Mouse (Mus musculus) kidney, adult 2 months (tissue): ENCODE results near the gene G3bp2. TPM values are rescaled to one million over a fixed set of nuclear protein-coding genes. Genes with fewer than 3 reads are reported as not detected.

ENCODE experiments used
- DNase-seq: peaks from one replicate; pipeline ENCODE4 v3.0.0; 2021
- H3K27ac ChIP-seq: fragments of 200-500 bp; 2 replicates; pipeline ENCODE4 v1.5.1; 2012; ENCODE audit warnings: low read depth, low read length, control low read depth, inconsistent platforms; ENCODE audit not compliant: insufficient read depth
- H3K27me3 ChIP-seq: fragments of 200-500 bp; replicated peaks from 2 replicates; pipeline ENCODE4 v1.6.1; 2012; ENCODE audit warnings: mild to moderate bottlenecking, moderate library complexity, low read length, inconsistent platforms; ENCODE audit not compliant: control insufficient read depth, insufficient read depth
- H3K36me3 ChIP-seq: fragments of 200-500 bp; 2 replicates; pipeline ENCODE4 v1.6.1; 2012; ENCODE audit warnings: mild to moderate bottlenecking, moderate library complexity, low read length, inconsistent platforms; ENCODE audit not compliant: control insufficient read depth, insufficient read depth
- H3K4me1 ChIP-seq: fragments of 200-500 bp; 2 replicates; pipeline ENCODE4 v1.6.1; 2011; ENCODE audit warnings: low read length; ENCODE audit not compliant: control insufficient read depth, insufficient read depth
- H3K4me3 ChIP-seq: fragments of 200-500 bp; 2 replicates; pipeline ENCODE4 v1.5.1; 2011; ENCODE audit warnings: mild to moderate bottlenecking, low read depth, low read length, control low read depth; ENCODE audit not compliant: insufficient read depth
- CTCF ChIP-seq: fragments of 200-500 bp; conservative IDR thresholded peaks from 2 replicates; pipeline ENCODE4 v1.5.1; 2011; ENCODE audit warnings: low read depth, mild to moderate bottlenecking, control low read depth, low read length, moderate library complexity, mixed read lengths; ENCODE audit not compliant: insufficient read depth, insufficient read length
- POLR2A ChIP-seq: fragments of 200-500 bp; IDR thresholded peaks from one replicate; pipeline ENCODE4 v1.6.1; 2011; ENCODE audit warnings: low read depth, low read length, control low read depth
- WGBS: fragments of 180-500 bp; shearing (Covaris S2); methylation state at CpG from one replicate; pipeline ENCODE4 v1.1.7; 2018; 5-methylcytosine and 5-hydroxymethylcytosine counted together
- polyA plus RNA-seq: library from polyadenylated mRNA; depleted of rRNA; stranded (reverse); fragments of >200 nt; gene quantifications from 2 replicates; pipeline ENCODE4 v1.2.3, GENCODE M21; 2012

Gene G3bp2
- polyA plus RNA-seq, 1 experiment, result 20.6 TPM

DNA sequence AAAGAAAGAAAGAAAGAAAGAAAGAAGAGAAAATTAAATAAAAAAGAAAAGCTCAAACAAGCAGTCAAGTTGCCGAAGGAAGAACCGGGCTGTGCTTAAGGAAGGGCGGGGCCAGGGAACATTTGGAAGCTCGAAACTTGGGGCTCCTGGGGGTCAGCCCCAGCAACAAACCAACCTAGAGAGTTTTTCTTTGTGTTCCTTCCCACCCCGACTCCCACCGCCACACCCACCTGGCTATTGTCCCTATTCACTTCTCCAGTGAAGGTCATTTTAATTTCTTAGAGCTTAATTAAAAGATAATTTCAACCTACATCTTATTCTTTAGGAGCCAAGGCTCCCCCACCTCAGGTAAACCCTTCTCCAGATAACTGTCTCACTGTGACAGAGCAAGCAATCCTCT is 28.7 kb upstream of the G3bp2 start:
- TF ChIP-seq CTCF (no peak), POLR2A (no peak)
- Histone ChIP-seq H3K27me3 (no peaks in the 10 kb centered on the region), H3K4me1 (no peaks in the 10 kb centered on the region), H3K27ac (no peak overlapping the region), H3K4me3 (0 out of 2 replicates have a peak overlapping the region, but pooled peaks have one; percentile 22), H3K36me3 (no peaks in the 10 kb centered on the region)
- no peak for DNase-seq
- WGBS, result 16% methylated on average over 6 of the region's 6 CpGs

DNA sequence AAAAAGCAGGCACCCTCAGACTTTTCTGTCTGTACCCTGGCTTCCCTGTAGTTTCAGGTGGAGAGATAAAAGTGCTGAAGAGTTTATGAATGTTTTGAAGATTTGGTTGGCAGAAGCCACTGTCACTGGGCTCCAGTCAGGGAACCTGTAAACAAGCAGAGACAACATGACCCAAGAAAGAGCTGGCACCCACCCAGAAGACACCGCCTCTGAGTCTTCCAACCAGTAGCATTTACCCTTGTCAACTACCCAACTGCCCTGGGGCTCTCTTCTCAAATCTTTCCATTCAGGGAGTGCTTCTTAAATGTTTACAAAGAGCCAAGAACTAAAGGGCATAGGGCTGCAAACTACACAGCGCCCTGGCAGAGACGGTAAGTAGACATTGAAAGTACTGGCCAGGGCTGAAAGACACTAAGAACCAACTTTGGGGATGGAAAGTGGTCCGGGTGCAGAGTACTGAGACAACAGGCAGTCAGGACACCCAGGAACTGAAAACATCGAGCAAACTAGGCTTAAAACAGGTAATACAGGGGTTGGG is 27.4 kb upstream of the G3bp2 start:
- 87% methylated on average over 5 of the region's 5 CpGs for WGBS
- H3K27ac ChIP-seq, result no peak overlapping the region
- H3K36me3 ChIP-seq, result no peaks in the 10 kb centered on the region
- no peaks in the 10 kb centered on the region for H3K27me3 ChIP-seq
- no peak overlapping the region for H3K4me3 ChIP-seq
- peak; percentile 36 for DNase-seq
- no peaks in the 10 kb centered on the region for H3K4me1 ChIP-seq
- TF ChIP-seq POLR2A (no peak), CTCF (no peak)

DNA sequence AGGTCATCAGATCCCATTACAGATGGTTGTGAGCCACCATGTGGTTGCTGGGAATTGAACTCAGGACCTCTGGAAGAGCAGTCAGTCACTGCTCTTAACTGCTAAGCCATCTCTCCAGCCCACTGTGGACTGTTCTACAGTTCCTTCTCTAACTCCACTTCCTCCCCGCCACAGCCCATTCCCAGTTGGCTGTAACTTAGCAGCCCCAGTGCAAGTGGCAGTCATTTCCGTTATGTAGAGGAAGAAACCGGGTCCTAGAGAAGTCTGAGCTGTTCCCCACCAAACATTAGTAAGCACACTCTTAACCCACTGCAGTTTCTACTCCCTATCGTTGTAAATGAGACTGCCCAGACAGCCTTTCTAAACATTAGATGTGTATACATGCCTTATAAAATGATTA is 23.8 kb upstream of the G3bp2 start:
- WGBS, result 76% methylated on average over 4 of the region's 4 CpGs
- DNase-seq, result no peak

GRCm38 (mm10) chr5:92106327-92107125 is 23.0 kb upstream of the G3bp2 start:
- H3K4me3 ChIP-seq, result no peak overlapping the region
- DNase-seq, result peak; percentile 30
- H3K4me1 ChIP-seq, result no peaks in the 10 kb centered on the region
- TF ChIP-seq CTCF (no peak), POLR2A (no peak)
- no peaks in the 10 kb centered on the region for H3K27me3 ChIP-seq
- peak overlapping the region; percentile 55 for H3K27ac ChIP-seq
- H3K36me3 ChIP-seq, result no peaks in the 10 kb centered on the region
- WGBS, result 52% methylated on average over 10 of the region's 10 CpGs

More for the DNA sequence above, 23.8 kb upstream of the G3bp2 start:
- Histone ChIP-seq H3K27ac (no peak overlapping the region), H3K36me3 (no peaks in the 10 kb centered on the region), H3K27me3 (no peaks in the 10 kb centered on the region), H3K4me1 (no peaks in the 10 kb centered on the region), H3K4me3 (no peak overlapping the region)
- TF ChIP-seq CTCF, result no peak
- TF ChIP-seq POLR2A, result no peak

DNA sequence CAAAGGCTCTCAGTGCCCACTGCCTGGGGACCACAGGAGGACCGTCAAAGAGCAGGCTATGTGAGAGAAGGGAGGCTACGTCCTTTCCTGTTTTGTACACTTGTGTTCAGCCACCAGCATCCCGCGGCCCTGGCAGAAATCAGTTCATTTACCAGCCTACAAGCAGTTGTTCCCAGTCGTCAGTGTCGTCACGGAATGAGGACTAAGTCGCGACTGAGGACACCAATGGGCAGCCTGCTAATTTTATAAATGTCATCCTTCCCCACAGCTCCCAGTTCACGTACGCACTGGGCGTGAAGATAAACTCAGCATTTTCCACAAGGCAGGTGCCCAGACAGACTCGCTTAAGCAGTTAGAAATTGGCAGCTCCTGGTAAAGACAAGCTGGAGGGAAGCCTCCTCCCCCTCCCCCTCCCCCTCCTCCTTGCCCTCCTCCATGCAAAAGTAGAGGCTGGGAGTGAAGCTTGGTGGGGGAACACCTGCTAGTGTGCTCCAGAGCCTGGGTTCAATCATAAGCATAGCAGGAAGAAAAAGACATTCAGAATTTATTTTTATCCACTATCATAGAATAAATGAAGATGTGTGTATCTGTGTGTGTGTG is 20.4 kb upstream of the G3bp2 start:
- Histone ChIP-seq H3K27ac (no peak overlapping the region), H3K4me3 (no peak overlapping the region), H3K36me3 (no peaks in the 10 kb centered on the region), H3K4me1 (no peaks in the 10 kb centered on the region), H3K27me3 (no peaks in the 10 kb centered on the region)
- TF ChIP-seq POLR2A (no peak), CTCF (no peak)
- DNase-seq, result no peak
- WGBS, result 75% methylated on average over 13 of the region's 13 CpGs

GRCm38 (mm10) chr5:92103062-92103461 is 19.5 kb upstream of the G3bp2 start:
- no peak for TF ChIP-seq CTCF
- TF ChIP-seq POLR2A, result no peak

GRCm38 (mm10) chr5:92101601-92102000 is 18.1 kb upstream of the G3bp2 start:
- 95% methylated on average over 8 of the region's 8 CpGs for WGBS
- H3K4me3 ChIP-seq, result no peak overlapping the region
- H3K36me3 ChIP-seq, result no peaks in the 10 kb centered on the region
- no peak overlapping the region for H3K27ac ChIP-seq
- no peaks in the 10 kb centered on the region for H3K4me1 ChIP-seq
- DNase-seq, result no peak
- TF ChIP-seq CTCF (no peak), POLR2A (no peak)
- H3K27me3 ChIP-seq, result no peaks in the 10 kb centered on the region

More at GRCm38 (mm10) chr5:92103062-92103461, 19.5 kb upstream of the G3bp2 start:
- no peaks in the 10 kb centered on the region for H3K27me3 ChIP-seq
- no peaks in the 10 kb centered on the region for H3K36me3 ChIP-seq
- no peak overlapping the region for H3K27ac ChIP-seq
- no peak overlapping the region for H3K4me3 ChIP-seq
- no peak for DNase-seq
- 30% methylated on average over 6 of the region's 6 CpGs for WGBS
- H3K4me1 ChIP-seq, result no peaks in the 10 kb centered on the region
